26 mouse cellular contexts compared by ENCODE assay signal in genomic region chr9:22278733-22279132, GRCm38 (mm10). TPM values are rescaled to one million over a fixed set of nuclear protein-coding genes. Genes with fewer than 3 reads are reported as not detected.
DNase-seq lines count a peak whose midpoint lies in the region; ATAC-seq and TF ChIP-seq lines count a peak whose summit lies in the region.
"Had no signal": no experiment of that assay in that cellular context is flagged by ENCODE, and none has a peak within 500 bp of the region (broad histone marks: within the 10 kb centered on the region; RNA-seq: fewer than 3 reads in every experiment).

No protein-coding gene starts in this region.

- H3K9me3 ChIP-seq in heart, embryonic 10.5 days, result peaks cover 62% of the 10 kb centered on the region
- peaks cover 54% of the 10 kb centered on the region for H3K9me3 ChIP-seq in midbrain, embryonic 11.5 days (ENCODE audit: control insufficient read depth, low read length)
- peaks cover 86% of the 10 kb centered on the region for H3K9me3 ChIP-seq in midbrain, embryonic 14.5 days (ENCODE audit: control insufficient read depth, low read length)
- peaks cover 12% of the 10 kb centered on the region for H3K9me3 ChIP-seq in MEL (replicated peaks; ENCODE audit: insufficient read depth, low read length)
- H3K9me3 ChIP-seq in neural tube, embryonic 15.5 days (replicated peaks), result peaks cover 61% of the 10 kb centered on the region

- H3K4me1 ChIP-seq in heart, embryonic 10.5 days, result no peaks in the 10 kb centered on the region
- no peaks in the 10 kb centered on the region for H3K4me1 ChIP-seq in midbrain, embryonic 11.5 days (ENCODE audit: control insufficient read depth, insufficient read depth, low read length)
- H3K4me1 ChIP-seq in midbrain, embryonic 14.5 days (ENCODE audit: control insufficient read depth, insufficient read depth, low read length), result no peaks in the 10 kb centered on the region
- no peaks in the 10 kb centered on the region for H3K4me1 ChIP-seq in MEL (ENCODE audit: control insufficient read depth in 1 of 2, insufficient read depth in 2 of 2, low read length in 2 of 2)
- H3K4me1 ChIP-seq in neural tube, embryonic 15.5 days, result no peaks in the 10 kb centered on the region
- H3K4me1 ChIP-seq: embryonic facial prominence, embryonic 10.5 days; embryonic facial prominence, embryonic 13.5 days; forebrain, embryonic 13.5 days; hindbrain, embryonic 13.5 days had no signal

- ATAC-seq in midbrain, embryonic 11.5 days (ENCODE audit: low FRiP score), result no peak
- ATAC-seq in midbrain, embryonic 14.5 days (ENCODE audit: low FRiP score, low TSS enrichment), result no peak
- no peak for ATAC-seq in neural tube, embryonic 15.5 days (ENCODE audit: low FRiP score)
- ATAC-seq: activated CD4-positive, CD25-positive, alpha-beta regulatory T cell, adult 4 months; forebrain, embryonic 13.5 days; forebrain, embryonic 16.5 days; hindbrain, postnatal 0 days had no signal

- H3K4me3 ChIP-seq in heart, embryonic 10.5 days, result no peak overlapping the region
- H3K4me3 ChIP-seq in midbrain, embryonic 11.5 days (ENCODE audit: low read depth, low read length), result no peak overlapping the region
- H3K4me3 ChIP-seq in midbrain, embryonic 14.5 days (replicated peaks; ENCODE audit: low read depth, low read length), result no peak overlapping the region
- no peak overlapping the region for H3K4me3 ChIP-seq in MEL (ENCODE audit: control insufficient read depth in 1 of 2, insufficient read depth in 1 of 2, low read depth in 2 of 2, low read length in 2 of 2)
- H3K4me3 ChIP-seq in neural tube, embryonic 15.5 days (replicated peaks), result no peak overlapping the region
- H3K4me3 ChIP-seq: embryonic facial prominence, embryonic 10.5 days; embryonic facial prominence, embryonic 13.5 days; erythroblast, embryonic 14.5 days; forebrain, embryonic 13.5 days; gastrocnemius, adult 2 months; heart, adult 2 months; hindbrain, embryonic 13.5 days had no signal

- no peak for TF ChIP-seq EP300 in MEL (IDR thresholded peaks at IDR 0.05; ENCODE audit: low read depth in 1 of 2, low read length in 2 of 2)

- no peaks in the 10 kb centered on the region for H3K27me3 ChIP-seq in heart, embryonic 10.5 days (ENCODE audit: insufficient read depth, poor library complexity, severe bottlenecking)
- no peaks in the 10 kb centered on the region for H3K27me3 ChIP-seq in midbrain, embryonic 11.5 days (ENCODE audit: control insufficient read depth, insufficient read depth, low read length)
- no peaks in the 10 kb centered on the region for H3K27me3 ChIP-seq in midbrain, embryonic 14.5 days (ENCODE audit: control insufficient read depth, insufficient read depth, low read length)
- H3K27me3 ChIP-seq in MEL (ENCODE audit: control insufficient read depth in 1 of 2, insufficient read depth in 2 of 2, low read length in 2 of 2), result no peaks in the 10 kb centered on the region
- H3K27me3 ChIP-seq in neural tube, embryonic 15.5 days (replicated peaks), result no peaks in the 10 kb centered on the region
- H3K27me3 ChIP-seq: embryonic facial prominence, embryonic 13.5 days; forebrain, embryonic 13.5 days; hindbrain, embryonic 13.5 days had no signal

- H3K4me2 ChIP-seq in midbrain, embryonic 11.5 days, result no peak overlapping the region
- no peak overlapping the region for H3K4me2 ChIP-seq in midbrain, embryonic 14.5 days (ENCODE audit: low read length)
- H3K4me2 ChIP-seq in neural tube, embryonic 15.5 days, result no peak overlapping the region
- H3K4me2 ChIP-seq: embryonic facial prominence, embryonic 13.5 days; forebrain, embryonic 13.5 days; heart, embryonic 11.5 days; hindbrain, embryonic 13.5 days had no signal

- no peak for TF ChIP-seq CTCF in MEL (IDR thresholded peaks at IDR 0.05 in 2 of 3, conservative IDR thresholded peaks at IDR 0.05 in 1 of 3; ENCODE audit: control insufficient read depth in 1 of 3, insufficient read depth in 1 of 3, low read depth in 2 of 3, low read length in 3 of 3, poor library complexity in 1 of 3, severe bottlenecking in 1 of 3)

- H3K27ac ChIP-seq in heart, embryonic 10.5 days, result no peak overlapping the region
- no peak overlapping the region for H3K27ac ChIP-seq in midbrain, embryonic 11.5 days (ENCODE audit: low read depth, low read length)
- H3K27ac ChIP-seq in midbrain, embryonic 14.5 days (replicated peaks; ENCODE audit: low read depth, low read length), result no peak overlapping the region
- no peak overlapping the region for H3K27ac ChIP-seq in MEL (ENCODE audit: control insufficient read depth, low read depth, low read length)
- H3K27ac ChIP-seq in neural tube, embryonic 15.5 days (replicated peaks), result no peak overlapping the region
- H3K27ac ChIP-seq: embryonic facial prominence, embryonic 10.5 days; embryonic facial prominence, embryonic 13.5 days; forebrain, embryonic 13.5 days; gastrocnemius, adult 2 months; heart, adult 2 months; hindbrain, embryonic 13.5 days; hindbrain, postnatal 0 days had no signal

- peaks cover 96% of the 10 kb centered on the region for H3K36me3 ChIP-seq in heart, embryonic 10.5 days
- peaks cover 66% of the 10 kb centered on the region for H3K36me3 ChIP-seq in midbrain, embryonic 11.5 days (ENCODE audit: control insufficient read depth, insufficient read depth, low read length)
- H3K36me3 ChIP-seq in midbrain, embryonic 14.5 days (ENCODE audit: control insufficient read depth, insufficient read depth, low read length), result peaks cover 86% of the 10 kb centered on the region
- no peaks in the 10 kb centered on the region for H3K36me3 ChIP-seq in MEL (ENCODE audit: control insufficient read depth in 1 of 2, insufficient read depth in 2 of 2, low read length in 2 of 2)
- H3K36me3 ChIP-seq in neural tube, embryonic 15.5 days, result peaks cover 80% of the 10 kb centered on the region

- H3K79me2 ChIP-seq in MEL (ENCODE audit: control insufficient read depth, insufficient read depth, low read length, poor library complexity), result no peaks in the 10 kb centered on the region

- WGBS in heart, embryonic 10.5 days, result 96% methylated on average over 4 of the region's 4 CpGs
- 97% methylated on average over 4 of the region's 4 CpGs for WGBS in midbrain, embryonic 11.5 days
- WGBS in midbrain, embryonic 14.5 days, result 100% methylated on average over 4 of the region's 4 CpGs
- WGBS in neural tube, embryonic 15.5 days, result 96% methylated on average over 4 of the region's 4 CpGs

- no peak for TF ChIP-seq RAD21 in MEL (IDR thresholded peaks at IDR 0.05; ENCODE audit: low read depth, low read length)

- peak; percentile 53 for DNase-seq in heart, adult 11 months
- DNase-seq in heart, embryonic 10.5 days (ENCODE audit: low spot score), result no peak
- peak; percentile 90 for DNase-seq in midbrain, embryonic 11.5 days (ENCODE audit: low spot score, missing footprints)
- DNase-seq in midbrain, embryonic 14.5 days, result no peak
- DNase-seq in MEL (ENCODE audit: low read depth, low spot score), result no peak
- peak; percentile 2 for DNase-seq in NIH3T3 (ENCODE audit: low read depth)
- no peak for DNase-seq in gastrocnemius, adult 8-10 months (ENCODE audit: low spot score in 2 of 2)
- DNase-seq: adrenal gland, adult 8-10 months; adrenal gland, postnatal 25 days; cerebellum, adult 11-12 months; cerebellum, adult 9-10 months; cerebellum, postnatal 14 days; gastrocnemius, adult 2 months; gastrocnemius, postnatal 25 days; heart, adult 2 months; kidney, adult 18-20 months had no signal

- H3K9ac ChIP-seq in midbrain, embryonic 11.5 days (ENCODE audit: low read length), result no peak overlapping the region
- H3K9ac ChIP-seq in midbrain, embryonic 14.5 days (replicated peaks; ENCODE audit: low read length), result no peak overlapping the region
- H3K9ac ChIP-seq in MEL (ENCODE audit: control insufficient read depth, low read depth, low read length, poor library complexity, severe bottlenecking), result no peak overlapping the region
- H3K9ac ChIP-seq in neural tube, embryonic 15.5 days (replicated peaks), result no peak overlapping the region
- H3K9ac ChIP-seq: embryonic facial prominence, embryonic 13.5 days; forebrain, embryonic 13.5 days; hindbrain, embryonic 13.5 days had no signal

- TF ChIP-seq POLR2A in MEL (IDR thresholded peaks at IDR 0.05; ENCODE audit: control insufficient read depth in 1 of 2, insufficient read depth in 1 of 2, low read depth in 1 of 2, low read length in 2 of 2, poor library complexity in 1 of 2), result no peak

TF ChIP-seq in MEL, 35 proteins besides CTCF, POLR2A, EP300 and RAD21 (continues in another document):
- TF ChIP-seq SIN3A (IDR thresholded peaks at IDR 0.05; ENCODE audit: low read length), result no peak

RNA-seq across cellular contexts. Expression of gene Zfp599, which starts 19.0 kb away (rescaled TPM):
- polyA plus RNA-seq in heart, embryonic 10.5 days (2016; fragmentation: Nextera tagmentation; extraction: Ambion mirVana), result 5.1 and 5.4 TPM in 2 replicates
- 6.7 TPM in 2 replicates for polyA plus RNA-seq in midbrain, embryonic 11.5 days (2014; fragmentation: Nextera tagmentation; extraction: Ambion mirVana)
- 13.8 and 14.0 TPM in 2 replicates for polyA plus RNA-seq in midbrain, embryonic 14.5 days (2014; fragmentation: Nextera tagmentation; extraction: Ambion mirVana)
- total RNA-seq in MEL (2012; rRNA removed), result 10.5 and 12.1 TPM in 2 replicates
- 1 to 10 TPM in 1 of 2 experiments, not detected in 1; 7.6 TPM for polyA plus RNA-seq in MEL (2012; ENCODE audit: insufficient read depth in 1 of 2, insufficient read length in 2 of 2, low read depth in 1 of 2, low replicate concordance in 2 of 2, missing spikeins in 1 of 2)
- polyA plus RNA-seq in neural tube, embryonic 15.5 days (2015; fragmentation: Nextera tagmentation; extraction: Ambion mirVana), result 6.8 and 7.6 TPM in 2 replicates
- total RNA-seq in gastrocnemius, adult 8-10 months (2022), result not detected
- total RNA-seq: gastrocnemius, adult 2 months; gastrocnemius, postnatal 25 days had no signal
- polyA plus RNA-seq: erythroblast, embryonic 14.5 days had no signal

RNA-seq across cellular contexts. Expression of gene Zfp810, which starts 28.7 kb away (rescaled TPM):
- 17.2 and 19.9 TPM in 2 replicates for polyA plus RNA-seq in heart, embryonic 10.5 days (2016; fragmentation: Nextera tagmentation; extraction: Ambion mirVana)
- polyA plus RNA-seq in midbrain, embryonic 11.5 days (2014; fragmentation: Nextera tagmentation; extraction: Ambion mirVana), result 25.9 and 27.4 TPM in 2 replicates
- 32.2 and 38.4 TPM in 2 replicates for polyA plus RNA-seq in midbrain, embryonic 14.5 days (2014; fragmentation: Nextera tagmentation; extraction: Ambion mirVana)
- not detected in 2 replicates for total RNA-seq in MEL (2012; rRNA removed)
- under 1 TPM in 1 of 2 experiments, not detected in 1; 0.13 TPM for polyA plus RNA-seq in MEL (2012; ENCODE audit: insufficient read depth in 1 of 2, insufficient read length in 2 of 2, low read depth in 1 of 2, low replicate concordance in 2 of 2, missing spikeins in 1 of 2)
- polyA plus RNA-seq in neural tube, embryonic 15.5 days (2015; fragmentation: Nextera tagmentation; extraction: Ambion mirVana), result 27.0 and 28.8 TPM in 2 replicates
- under 1 TPM; 0.29 to 0.56 (median 0.43) TPM for total RNA-seq in gastrocnemius, adult 8-10 months (2022)

RNA-seq across cellular contexts. Expression of gene Zfp809, which starts 53.2 kb away (rescaled TPM):
- 17.2 and 19.2 TPM in 2 replicates for polyA plus RNA-seq in heart, embryonic 10.5 days (2016; fragmentation: Nextera tagmentation; extraction: Ambion mirVana)
- polyA plus RNA-seq in midbrain, embryonic 11.5 days (2014; fragmentation: Nextera tagmentation; extraction: Ambion mirVana), result 11.3 and 11.8 TPM in 2 replicates
- 9.0 and 11.0 TPM in 2 replicates for polyA plus RNA-seq in midbrain, embryonic 14.5 days (2014; fragmentation: Nextera tagmentation; extraction: Ambion mirVana)
- total RNA-seq in MEL (2012; rRNA removed), result 58.6 and 67.8 TPM in 2 replicates
- 100 to 1,000 TPM in 1 of 2 experiments, not detected in 1; 101 TPM for polyA plus RNA-seq in MEL (2012; ENCODE audit: insufficient read depth in 1 of 2, insufficient read length in 2 of 2, low read depth in 1 of 2, low replicate concordance in 2 of 2, missing spikeins in 1 of 2)
- 8.8 and 14.0 TPM in 2 replicates for polyA plus RNA-seq in neural tube, embryonic 15.5 days (2015; fragmentation: Nextera tagmentation; extraction: Ambion mirVana)
- total RNA-seq in gastrocnemius, adult 8-10 months (2022), result 1 to 10 TPM; 4.7 to 7.5 (median 6.8) TPM

Comparison
In these comparisons a context has a peak if more than half of its experiments do, and no peak if none do; other contexts are left out.
1. DNase-seq: peak in heart, adult 11 months (single experiment), midbrain, embryonic 11.5 days (single experiment) and NIH3T3 (single experiment); none in heart, embryonic 10.5 days (single experiment), midbrain, embryonic 14.5 days (single experiment), MEL (single experiment) and gastrocnemius, adult 8-10 months (0 of 2).